Comparison of ENCODE assay signal across 11 mouse cellular contexts in genomic region chr9:120702836-120703235, GRCm38 (mm10).
DNase-seq lines count a peak whose midpoint lies in the region; ATAC-seq and TF ChIP-seq lines count a peak whose summit lies in the region.
"Had no signal": no experiment of that assay in that cellular context is flagged by ENCODE, and none has a peak within 500 bp of the region (broad histone marks: within the 10 kb centered on the region; RNA-seq: fewer than 3 reads in every experiment).

No protein-coding gene starts in this region.

- 76% methylated on average over 7 of the region's 7 CpGs for WGBS in hindbrain, embryonic 11.5 days
- WGBS in hindbrain, postnatal 0 days: 67% methylated on average over 7 of the region's 7 CpGs
- WGBS in embryonic facial prominence, embryonic 13.5 days: 57% methylated on average over 7 of the region's 7 CpGs

- H3K4me1 ChIP-seq in hindbrain, embryonic 11.5 days (replicated peaks; ENCODE audit: control insufficient read depth, insufficient read depth, low read length): no peaks in the 10 kb centered on the region; the same call in 1 of the 2 replicates
- peaks cover 10% of the 10 kb centered on the region for H3K4me1 ChIP-seq in hindbrain, postnatal 0 days (ENCODE audit: insufficient read depth, low read length)
- peaks cover 10% of the 10 kb centered on the region for H3K4me1 ChIP-seq in embryonic facial prominence, embryonic 13.5 days
- H3K4me1 ChIP-seq: stomach, embryonic 15.5 days had no signal

- intact Hi-C loops in left cerebral cortex, postnatal 36 days (cut with DNase I): no loop called here
- intact Hi-C loops in left cerebral cortex, postnatal 4 days (cut with DNase I): no loop called here

- no peak overlapping the region for H3K9ac ChIP-seq in hindbrain, embryonic 11.5 days (ENCODE audit: low read depth, low read length)
- no peak overlapping the region for H3K9ac ChIP-seq in hindbrain, postnatal 0 days (replicated peaks; ENCODE audit: low read length)
- no peak overlapping the region for H3K9ac ChIP-seq in embryonic facial prominence, embryonic 13.5 days
- H3K9ac ChIP-seq: stomach, embryonic 15.5 days had no signal

- 0 out of 2 replicates have a peak overlapping the region, but pooled peaks have one; percentile 4 for H3K27ac ChIP-seq in hindbrain, embryonic 11.5 days (ENCODE audit: low read depth, low read length)
- H3K27ac ChIP-seq in hindbrain, postnatal 0 days: no peak overlapping the region
- peak overlapping the region; percentile 11; the same call in 1 of the 2 replicates for H3K27ac ChIP-seq in embryonic facial prominence, embryonic 13.5 days
- H3K27ac ChIP-seq: stomach, embryonic 15.5 days had no signal

- H3K4me2 ChIP-seq in hindbrain, embryonic 11.5 days (replicated peaks; ENCODE audit: low read depth, low read length): no peak overlapping the region
- H3K4me2 ChIP-seq in hindbrain, postnatal 0 days (ENCODE audit: low read depth, low read length): no peak overlapping the region
- no peak overlapping the region for H3K4me2 ChIP-seq in embryonic facial prominence, embryonic 13.5 days
- H3K4me2 ChIP-seq: liver, embryonic 11.5 days; stomach, embryonic 15.5 days had no signal

- no peak overlapping the region for H3K4me3 ChIP-seq in hindbrain, embryonic 11.5 days (ENCODE audit: low read depth, low read length)
- no peak overlapping the region for H3K4me3 ChIP-seq in hindbrain, postnatal 0 days (ENCODE audit: low read length)
- H3K4me3 ChIP-seq in embryonic facial prominence, embryonic 13.5 days: no peak overlapping the region
- H3K4me3 ChIP-seq: stomach, embryonic 15.5 days had no signal

- no peaks in the 10 kb centered on the region for H3K36me3 ChIP-seq in hindbrain, embryonic 11.5 days (ENCODE audit: control insufficient read depth, insufficient read depth, low read length)
- no peaks in the 10 kb centered on the region for H3K36me3 ChIP-seq in hindbrain, postnatal 0 days (ENCODE audit: insufficient read depth, low read length)
- no peaks in the 10 kb centered on the region for H3K36me3 ChIP-seq in embryonic facial prominence, embryonic 13.5 days
- H3K36me3 ChIP-seq: stomach, embryonic 15.5 days had no signal

- TF ChIP-seq CTCF in hindbrain, postnatal 0 days (IDR thresholded peaks at IDR 0.05; ENCODE audit: low read depth): no peak

- no peak for ATAC-seq in hindbrain, embryonic 11.5 days (ENCODE audit: low FRiP score)
- no peak for ATAC-seq in hindbrain, postnatal 0 days
- no peak for ATAC-seq in embryonic facial prominence, embryonic 13.5 days (ENCODE audit: insufficient number of reproducible peaks, insufficient read depth, low FRiP score, low TSS enrichment, low read depth)
- ATAC-seq: CD4-positive, CD25-positive, alpha-beta regulatory T cell, adult 4 months; intestine, postnatal 0 days had no signal

- H3K9me3 ChIP-seq in hindbrain, embryonic 11.5 days (ENCODE audit: control insufficient read depth, low read length): no peaks in the 10 kb centered on the region
- H3K9me3 ChIP-seq in hindbrain, postnatal 0 days (ENCODE audit: low read length): no peaks in the 10 kb centered on the region
- no peaks in the 10 kb centered on the region for H3K9me3 ChIP-seq in embryonic facial prominence, embryonic 13.5 days
- H3K9me3 ChIP-seq: stomach, embryonic 15.5 days had no signal

- H3K27me3 ChIP-seq in hindbrain, embryonic 11.5 days (ENCODE audit: control insufficient read depth, insufficient read depth, low read length): no peaks in the 10 kb centered on the region
- H3K27me3 ChIP-seq in hindbrain, postnatal 0 days (ENCODE audit: insufficient read depth, low read length): no peaks in the 10 kb centered on the region
- H3K27me3 ChIP-seq in embryonic facial prominence, embryonic 13.5 days: no peaks in the 10 kb centered on the region
- H3K27me3 ChIP-seq: stomach, embryonic 15.5 days had no signal

- DNase-seq in hindbrain, embryonic 11.5 days (ENCODE audit: low spot score): no peak
- DNase-seq in hindbrain, postnatal 0 days (ENCODE audit: low spot score): no peak
- peak; percentile 38 to 42 for DNase-seq in left cerebral cortex, postnatal 36 days (ENCODE audit: low spot score in 2 of 2)
- DNase-seq in left cerebral cortex, postnatal 4 days: no peak
- peak; percentile 6 for DNase-seq in T-cell, adult 2 months (ENCODE audit: low spot score)
- no peak for DNase-seq in ovary, postnatal 36 days (ENCODE audit: low spot score)

Comparison
In these comparisons a context has a peak if more than half of its experiments do, and no peak if none do; other contexts are left out.
1. DNase-seq: peak in left cerebral cortex, postnatal 36 days (2 of 2) and T-cell, adult 2 months (single experiment); none in hindbrain, embryonic 11.5 days (single experiment), hindbrain, postnatal 0 days (single experiment), left cerebral cortex, postnatal 4 days (single experiment) and ovary, postnatal 36 days (single experiment).